ENCODE assay signal across 8 mouse cellular contexts in the genomic region with DNA sequence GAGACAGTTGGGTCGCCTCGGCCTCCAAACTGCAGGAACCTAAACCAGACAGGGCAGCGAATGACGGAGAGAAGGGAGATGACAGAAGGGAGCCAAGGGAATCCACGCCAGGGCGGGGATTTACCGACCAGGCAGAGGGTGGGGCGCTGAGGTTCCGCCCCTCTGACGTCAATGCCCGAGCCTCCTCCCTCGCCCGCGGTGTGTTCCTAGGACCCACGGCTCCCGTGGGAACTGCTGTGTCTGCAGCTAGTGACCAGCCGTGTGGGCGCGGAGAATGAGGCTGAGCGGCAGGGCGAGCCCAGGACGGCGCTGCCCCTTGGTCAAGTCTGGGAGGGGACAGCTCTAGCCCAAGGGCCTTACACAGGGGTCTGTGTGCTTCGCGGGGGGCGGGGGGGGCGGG. TPM values are rescaled to one million over a fixed set of nuclear protein-coding genes. Genes with fewer than 3 reads are reported as not detected.
DNase-seq lines count a peak whose midpoint lies in the region; ATAC-seq lines count a peak whose summit lies in the region.

No protein-coding gene starts in this region.

- peak; percentile 85 for DNase-seq in CD4-positive, CD25-positive, alpha-beta regulatory T cell, adult 2 months (ENCODE audit: low read depth, low spot score)
- DNase-seq in brain, embryonic 18.5 days (ENCODE audit: low read depth, low spot score): peak; percentile 4
- DNase-seq in kidney, postnatal 14 days: peak; percentile 91
- peak; percentile 79 for DNase-seq in neural tube, embryonic 11.5 days (ENCODE audit: low spot score)
- DNase-seq in testis, postnatal 10 days (ENCODE audit: low spot score): peak; percentile 84

- peak; percentile 77 for ATAC-seq in heart, embryonic 15.5 days (replicated peaks; ENCODE audit: insufficient number of reproducible peaks, insufficient read depth, low FRiP score, low read depth)
- 0 out of 2 replicates have a peak, but pooled peaks have one; percentile 7 for ATAC-seq in liver, embryonic 15.5 days (ENCODE audit: insufficient read depth)
- peak; percentile 41; the same call in 1 of the 2 replicates for ATAC-seq in neural tube, embryonic 11.5 days (ENCODE audit: insufficient read depth, low FRiP score, low TSS enrichment)

- H3K36me3 ChIP-seq in erythroblast, embryonic 14.5 days (ENCODE audit: control insufficient read depth): no peaks in the 10 kb centered on the region
- H3K36me3 ChIP-seq in heart, embryonic 15.5 days: no peaks in the 10 kb centered on the region
- no peaks in the 10 kb centered on the region for H3K36me3 ChIP-seq in liver, embryonic 15.5 days (replicated peaks)
- H3K36me3 ChIP-seq in neural tube, embryonic 11.5 days (ENCODE audit: control insufficient read depth, insufficient read depth, low read length): no peaks in the 10 kb centered on the region

- peaks cover 23% of the 10 kb centered on the region for H3K27me3 ChIP-seq in erythroblast, embryonic 14.5 days (ENCODE audit: control insufficient read depth)
- no peaks in the 10 kb centered on the region for H3K27me3 ChIP-seq in heart, embryonic 15.5 days
- H3K27me3 ChIP-seq in liver, embryonic 15.5 days: peaks cover 34% of the 10 kb centered on the region
- H3K27me3 ChIP-seq in neural tube, embryonic 11.5 days (ENCODE audit: control insufficient read depth, insufficient read depth, low read length): peaks cover 3% of the 10 kb centered on the region; the same call in 1 of the 2 replicates

- peak overlapping the region; percentile 56 for H3K4me3 ChIP-seq in erythroblast, embryonic 14.5 days (replicated peaks)
- peak overlapping the region; percentile 50 for H3K4me3 ChIP-seq in heart, embryonic 15.5 days
- H3K4me3 ChIP-seq in liver, embryonic 15.5 days (replicated peaks): peak overlapping the region; percentile 45
- peak overlapping the region; percentile 41 for H3K4me3 ChIP-seq in neural tube, embryonic 11.5 days (ENCODE audit: low read depth, low read length)

- under 1% methylated on average over 27 of the region's 27 CpGs for WGBS in heart, embryonic 15.5 days
- WGBS in liver, embryonic 15.5 days (ENCODE audit: insufficient replicate concordance): 2% methylated on average over 27 of the region's 27 CpGs
- 0% methylated on average over 26 of the region's 27 CpGs for WGBS in neural tube, embryonic 11.5 days

- peak overlapping the region; percentile 32 for H3K9ac ChIP-seq in heart, embryonic 15.5 days
- H3K9ac ChIP-seq in liver, embryonic 15.5 days: no peak overlapping the region; the same call in 1 of the 2 replicates
- peak overlapping the region; percentile 3; the same call in 1 of the 2 replicates for H3K9ac ChIP-seq in neural tube, embryonic 11.5 days (ENCODE audit: low read length)

- peaks cover 17% of the 10 kb centered on the region for H3K4me1 ChIP-seq in erythroblast, embryonic 14.5 days (ENCODE audit: control insufficient read depth)
- H3K4me1 ChIP-seq in heart, embryonic 15.5 days (replicated peaks): peaks cover 22% of the 10 kb centered on the region
- peaks cover 6% of the 10 kb centered on the region for H3K4me1 ChIP-seq in liver, embryonic 15.5 days (replicated peaks)
- no peaks in the 10 kb centered on the region for H3K4me1 ChIP-seq in neural tube, embryonic 11.5 days (ENCODE audit: control insufficient read depth, insufficient read depth, low read length)

- peak overlapping the region; percentile 81 for H3K4me2 ChIP-seq in heart, embryonic 15.5 days
- peak overlapping the region; percentile 68 for H3K4me2 ChIP-seq in liver, embryonic 15.5 days
- peak overlapping the region; percentile 83 for H3K4me2 ChIP-seq in neural tube, embryonic 11.5 days (ENCODE audit: low read depth)

- no peak overlapping the region for H3K27ac ChIP-seq in heart, embryonic 15.5 days
- H3K27ac ChIP-seq in liver, embryonic 15.5 days (replicated peaks): no peak overlapping the region
- no peak overlapping the region for H3K27ac ChIP-seq in neural tube, embryonic 11.5 days (ENCODE audit: low read depth, low read length)

- H3K9me3 ChIP-seq in erythroblast, embryonic 14.5 days (ENCODE audit: control insufficient read depth, low read length): peaks cover 4% of the 10 kb centered on the region; the same call in 1 of the 2 replicates
- no peaks in the 10 kb centered on the region for H3K9me3 ChIP-seq in heart, embryonic 15.5 days (replicated peaks)
- H3K9me3 ChIP-seq in liver, embryonic 15.5 days (replicated peaks): no peaks in the 10 kb centered on the region
- no peaks in the 10 kb centered on the region for H3K9me3 ChIP-seq in neural tube, embryonic 11.5 days (ENCODE audit: control insufficient read depth, low read length)

RNA-seq across cellular contexts. Expression of a gene that starts 11.9 kb away (rescaled TPM):
- polyA plus RNA-seq in erythroblast, embryonic 14.5 days (2012): not detected in 2 replicates
- polyA plus RNA-seq in heart, embryonic 15.5 days (2015; fragmentation: Nextera tagmentation; extraction: Ambion mirVana): 0.83 and 1.2 TPM in 2 replicates
- 0.15 and 0.21 TPM in 2 replicates for polyA plus RNA-seq in liver, embryonic 15.5 days (2015; fragmentation: Nextera tagmentation; extraction: Ambion mirVana)
- polyA plus RNA-seq in neural tube, embryonic 11.5 days (2014; fragmentation: Nextera tagmentation; extraction: Ambion mirVana): 0.20 and 0.38 TPM in 2 replicates

RNA-seq across cellular contexts. Expression of a gene that starts 30.3 kb away (rescaled TPM):
- not detected in 2 replicates for polyA plus RNA-seq in erythroblast, embryonic 14.5 days (2012)
- 1.3 and 1.4 TPM in 2 replicates for polyA plus RNA-seq in heart, embryonic 15.5 days (2015; fragmentation: Nextera tagmentation; extraction: Ambion mirVana)
- polyA plus RNA-seq in liver, embryonic 15.5 days (2015; fragmentation: Nextera tagmentation; extraction: Ambion mirVana): 0.06 TPM in 1 of 2 replicates, not detected in the other
- 2.0 and 2.7 TPM in 2 replicates for polyA plus RNA-seq in neural tube, embryonic 11.5 days (2014; fragmentation: Nextera tagmentation; extraction: Ambion mirVana)

RNA-seq across cellular contexts. Expression of a gene that starts 50.7 kb away (rescaled TPM):
- polyA plus RNA-seq in erythroblast, embryonic 14.5 days (2012): not detected in 2 replicates
- polyA plus RNA-seq in heart, embryonic 15.5 days (2015; fragmentation: Nextera tagmentation; extraction: Ambion mirVana): 0.84 and 5.0 TPM in 2 replicates
- polyA plus RNA-seq in liver, embryonic 15.5 days (2015; fragmentation: Nextera tagmentation; extraction: Ambion mirVana): 1.0 and 1.5 TPM in 2 replicates
- 1.4 and 2.1 TPM in 2 replicates for polyA plus RNA-seq in neural tube, embryonic 11.5 days (2014; fragmentation: Nextera tagmentation; extraction: Ambion mirVana)

Comparison
In these comparisons a context has a peak if more than half of its experiments do, and no peak if none do; other contexts are left out.
1. DNase-seq: peak in every context shown above with its lines; median percentile 91 in kidney, postnatal 14 days; 85 in CD4-positive, CD25-positive, alpha-beta regulatory T cell, adult 2 months; 84 in testis, postnatal 10 days; 79 in neural tube, embryonic 11.5 days; 4 in brain, embryonic 18.5 days.
2. ATAC-seq: peak in every context shown above with its lines; median percentile 77 in heart, embryonic 15.5 days; 41 in neural tube, embryonic 11.5 days; 7 in liver, embryonic 15.5 days.